Mouse (Mus musculus) kidney, adult 18-20 months (tissue): ENCODE results near the gene Tmtc4.

Experiments
- DNase-seq: peaks from one replicate; pipeline ENCODE4 v3.0.0; 2021

Tmtc4 gene

DNA sequence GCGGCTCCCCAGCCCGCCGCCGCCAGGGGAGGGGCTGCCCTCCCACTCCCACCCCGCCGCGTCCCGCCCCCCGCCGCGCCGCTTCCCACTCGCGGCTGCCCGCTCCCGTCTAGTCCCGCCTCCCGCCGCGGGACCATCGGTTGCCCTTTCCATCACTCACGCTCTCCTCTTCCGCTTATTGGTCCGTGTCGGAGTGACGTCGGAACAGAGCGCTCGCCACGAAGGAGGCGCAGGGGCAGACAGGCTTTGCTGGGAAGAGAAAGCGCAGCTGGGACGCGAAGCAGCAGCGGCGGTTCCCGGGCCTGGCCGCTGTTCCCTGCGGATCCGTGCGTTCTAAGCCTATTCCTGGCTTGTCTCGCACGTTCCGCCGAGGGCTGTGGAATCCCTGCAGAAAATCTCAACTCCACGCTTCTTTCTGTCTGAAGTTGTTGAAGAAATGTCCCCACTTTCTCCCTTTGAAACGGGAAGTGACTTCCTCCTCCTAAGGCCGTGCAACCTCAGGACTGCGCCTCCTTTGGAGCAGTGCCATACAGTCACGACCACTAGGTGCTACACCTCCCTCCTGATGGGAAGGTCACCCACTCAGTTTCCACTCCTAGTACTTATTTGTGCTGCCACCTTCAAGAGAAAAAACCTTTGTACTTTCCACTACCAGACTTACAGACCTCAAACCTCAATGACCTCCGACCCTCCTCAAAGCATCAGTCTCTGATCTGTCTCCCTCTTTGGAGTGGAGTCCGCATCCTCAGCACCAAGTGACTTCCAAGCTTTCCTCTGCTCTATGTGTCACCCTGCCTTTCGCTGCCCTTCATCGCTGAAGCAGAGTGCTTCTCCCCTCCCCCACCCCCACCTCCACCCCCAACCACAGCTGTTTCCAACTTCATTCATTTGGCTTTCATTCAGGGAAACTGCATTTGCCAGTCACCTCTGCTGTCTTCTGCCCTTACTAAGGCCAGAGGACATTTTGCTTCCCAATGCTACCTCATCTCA, at the start of gene Tmtc4:
Gene Tmtc4, minus strand, starts transcription at position 810 of the 990 bp plus-strand sequence.
- DNase-seq: peak; percentile 95

DNA sequence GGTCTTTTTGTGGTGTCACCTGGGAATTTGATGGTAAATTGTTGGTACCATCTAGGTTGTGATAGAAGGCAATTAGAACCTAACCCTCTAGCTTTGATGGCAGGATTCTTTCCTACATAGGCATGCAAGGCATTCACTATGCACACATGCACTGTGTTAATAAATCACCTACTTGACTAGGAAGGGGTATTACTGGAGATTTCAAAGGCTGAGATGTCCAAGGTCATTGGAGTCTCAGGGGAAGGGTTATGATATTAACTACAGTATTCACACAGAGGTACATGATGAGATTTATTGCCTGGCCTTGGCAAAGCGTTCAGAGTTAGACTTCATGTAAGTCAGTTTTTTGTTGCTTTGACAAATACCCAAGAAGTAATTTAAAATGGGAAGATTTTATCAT, 48.6 kb upstream of the Tmtc4 start:
- no peak for DNase-seq

DNA sequence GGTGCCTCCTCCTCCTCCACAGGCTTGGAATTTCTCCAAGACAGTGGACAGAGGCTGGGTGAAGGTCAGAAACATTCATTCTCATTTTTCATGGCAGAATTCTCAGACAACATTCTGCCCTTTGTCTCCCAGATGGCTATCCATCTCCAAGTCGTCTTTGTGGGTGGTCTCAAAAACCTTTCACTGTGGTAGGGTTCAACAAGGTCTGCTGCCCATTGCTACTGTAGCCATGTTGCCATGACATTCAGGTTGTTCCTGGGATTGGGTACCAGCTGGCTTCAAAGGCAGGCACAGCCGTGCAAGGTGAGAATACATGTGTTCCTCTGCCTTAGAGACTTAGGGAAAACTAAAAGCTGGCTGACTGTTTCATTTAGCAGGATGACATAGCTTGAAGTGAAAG, 44.0 kb upstream of the Tmtc4 start:
- DNase-seq: no peak

DNA sequence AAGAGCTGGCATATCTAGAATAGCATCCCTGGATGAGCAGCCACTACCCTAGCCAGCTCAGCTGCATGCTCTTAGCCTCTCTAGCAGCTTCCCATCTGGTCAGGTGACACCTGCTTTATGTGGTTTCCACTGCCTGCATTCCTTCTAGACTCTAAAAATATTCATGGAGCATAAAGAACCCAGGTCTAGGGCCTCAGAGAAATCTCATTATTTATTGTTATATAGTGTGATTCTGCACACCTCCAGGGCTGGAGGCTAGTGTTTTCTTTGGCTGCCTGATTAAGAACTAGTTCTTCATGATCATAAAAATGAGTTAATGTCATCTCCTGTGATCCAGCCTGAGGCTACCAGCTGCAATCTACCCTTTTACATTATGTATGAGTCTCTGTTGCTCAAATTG, 39.1 kb upstream of the Tmtc4 start:
- no peak for DNase-seq

DNA sequence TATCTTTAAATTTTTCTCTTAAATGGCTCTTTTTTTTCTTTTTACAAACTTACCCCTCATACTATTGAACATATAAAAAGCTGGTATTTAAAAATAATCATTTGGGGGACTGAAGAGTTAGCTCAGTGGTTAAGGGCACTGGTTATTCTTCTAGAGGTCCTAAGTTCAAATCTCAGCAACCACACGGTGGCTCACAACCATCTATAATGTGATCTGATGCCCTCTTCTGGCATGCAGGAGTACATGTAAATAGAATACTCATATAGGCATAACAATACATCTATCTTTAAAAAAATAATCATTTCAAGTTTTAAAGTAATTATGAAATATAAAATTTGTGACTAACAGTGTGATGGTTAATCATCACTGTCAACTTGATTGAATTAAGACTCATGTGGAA, 32.5 kb upstream of the Tmtc4 start:
- no peak for DNase-seq

DNA sequence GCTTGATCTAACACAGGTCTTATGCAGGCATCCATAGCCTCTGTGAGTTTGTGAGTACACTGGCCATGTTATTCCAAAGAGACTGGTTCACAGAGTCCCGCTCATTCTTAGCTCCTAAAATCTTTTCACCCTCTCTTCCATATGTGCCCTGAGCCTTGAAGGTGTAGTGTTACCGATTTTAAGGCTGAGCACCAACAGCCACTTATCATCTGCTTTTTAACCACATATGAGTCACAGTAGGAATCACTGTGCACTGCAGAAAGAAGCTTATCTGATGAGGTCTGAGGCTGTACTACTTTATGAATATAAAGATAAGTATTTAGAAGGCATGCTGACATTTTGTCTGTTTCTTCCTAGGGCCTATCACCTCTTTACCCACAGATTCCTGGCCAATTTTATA, 31.9 kb upstream of the Tmtc4 start:
- DNase-seq: no peak

DNA sequence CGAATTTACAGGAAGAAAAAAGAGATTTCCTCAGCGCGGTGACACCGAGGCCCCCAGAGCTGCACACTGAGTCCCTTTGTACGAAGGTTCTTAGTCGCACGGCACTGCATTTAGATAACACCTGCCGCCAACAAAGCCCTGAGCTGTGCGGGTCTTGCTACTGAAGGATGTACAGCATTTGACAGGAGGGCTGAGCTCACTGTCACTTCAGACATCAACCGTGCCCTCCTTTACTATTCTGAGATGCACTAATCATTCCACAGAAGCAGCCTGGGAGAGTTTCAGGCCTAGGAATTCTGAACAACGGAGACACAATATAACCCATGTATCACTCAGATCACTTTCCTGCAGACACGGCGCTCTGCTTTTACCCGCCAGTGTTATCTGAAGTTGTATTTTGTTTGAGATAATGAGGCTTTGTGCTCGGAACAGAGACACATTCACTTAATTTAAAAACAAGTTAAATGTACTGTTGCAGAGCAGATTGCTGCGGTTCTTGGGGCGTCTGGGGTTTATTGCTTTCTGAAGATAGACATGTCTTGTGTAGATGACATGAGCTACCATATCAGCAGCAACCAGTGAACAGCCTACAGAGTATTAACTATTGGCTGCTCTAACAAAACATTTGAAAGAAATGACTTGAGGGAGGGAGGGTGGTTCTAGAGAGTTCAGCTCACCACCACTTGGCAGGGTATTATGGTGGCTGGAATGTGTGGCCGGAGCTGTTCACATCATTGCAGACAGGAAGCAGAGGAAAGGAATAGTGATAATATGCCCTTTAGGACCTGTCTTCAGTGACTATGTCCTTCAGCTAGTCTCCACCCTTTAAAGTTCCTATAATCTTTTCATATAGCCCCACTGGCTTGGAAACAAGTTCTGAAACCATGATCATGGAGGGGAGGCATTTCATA, 25.5 kb upstream of the Tmtc4 start:
- DNase-seq: no peak

DNA sequence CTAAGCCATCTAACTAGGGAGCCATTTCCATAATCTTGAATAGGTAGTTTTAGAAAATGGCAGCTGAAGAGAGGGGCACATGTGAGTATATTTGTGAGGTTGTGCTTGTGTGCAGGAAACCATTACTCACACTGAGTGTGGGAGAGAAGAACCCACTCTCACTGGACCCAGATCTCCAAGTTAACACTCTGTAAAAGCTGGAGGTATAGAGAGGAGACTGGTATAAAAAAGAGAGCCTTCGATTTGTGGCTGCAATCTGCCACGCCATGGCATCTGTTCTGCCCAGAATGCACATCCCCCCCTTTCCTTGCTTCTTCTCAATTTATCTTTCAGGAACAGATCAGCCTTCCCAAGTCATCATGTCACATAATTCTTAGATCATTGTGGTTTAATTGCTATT, 24.8 kb upstream of the Tmtc4 start:
- no peak for DNase-seq

DNA sequence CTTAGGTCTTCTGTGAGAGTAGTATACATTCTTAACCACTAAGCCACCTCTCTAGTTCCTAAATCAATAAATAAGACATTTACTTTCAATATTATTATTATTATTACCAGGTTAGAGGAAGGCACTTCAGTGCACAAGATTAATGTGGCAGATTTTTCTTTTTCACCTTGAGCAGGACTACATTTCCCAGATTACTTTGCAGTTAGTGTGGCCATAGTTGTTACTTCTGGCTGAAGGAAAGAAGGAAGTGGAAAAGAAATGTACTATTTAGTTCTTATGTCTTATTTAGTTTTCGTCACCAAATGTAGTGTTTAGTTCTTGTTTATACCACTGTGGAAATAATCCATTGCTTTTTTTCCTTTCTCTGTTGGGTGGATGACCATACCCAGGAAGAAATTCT, 19.9 kb upstream of the Tmtc4 start:
- no peak for DNase-seq

DNA sequence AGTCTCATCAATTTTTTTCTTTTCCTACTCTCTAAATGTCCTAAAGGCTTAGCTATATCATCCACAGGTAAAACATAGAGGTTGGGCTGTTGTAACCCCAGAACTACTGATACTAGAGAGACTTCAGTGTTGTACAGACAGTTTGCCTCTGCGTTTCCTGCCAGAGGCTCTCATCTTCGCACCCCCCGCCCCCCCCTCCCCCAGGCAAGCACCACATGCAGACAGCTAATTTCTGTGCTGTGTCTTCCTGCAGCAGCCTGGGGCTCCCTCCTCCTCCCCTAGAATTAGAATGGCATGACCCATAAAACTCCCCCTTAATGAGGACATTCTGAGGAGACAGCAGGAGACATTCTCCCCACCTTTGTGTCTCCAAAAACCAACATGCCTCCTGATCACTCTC, 17.6 kb upstream of the Tmtc4 start:
- DNase-seq: no peak

DNA sequence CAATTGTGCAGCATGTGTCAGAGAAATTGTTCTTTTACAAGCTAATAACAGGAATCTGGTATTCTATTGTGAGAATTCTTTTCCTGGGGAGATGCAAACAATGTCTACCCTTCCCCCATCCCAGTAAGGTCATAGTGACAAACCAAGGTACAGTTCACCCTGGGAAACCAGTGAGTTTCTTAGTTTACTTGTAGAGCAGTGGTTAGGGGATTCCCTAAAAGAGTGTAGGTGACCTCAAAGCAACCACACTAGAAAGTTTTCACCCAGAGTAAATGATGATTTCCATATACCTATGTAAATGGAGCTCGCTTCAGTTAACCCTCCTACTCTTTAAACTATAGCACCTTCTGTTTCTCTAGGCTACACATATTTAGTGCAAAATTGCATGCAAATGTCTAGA, 13.6 kb upstream of the Tmtc4 start:
- no peak for DNase-seq

DNA sequence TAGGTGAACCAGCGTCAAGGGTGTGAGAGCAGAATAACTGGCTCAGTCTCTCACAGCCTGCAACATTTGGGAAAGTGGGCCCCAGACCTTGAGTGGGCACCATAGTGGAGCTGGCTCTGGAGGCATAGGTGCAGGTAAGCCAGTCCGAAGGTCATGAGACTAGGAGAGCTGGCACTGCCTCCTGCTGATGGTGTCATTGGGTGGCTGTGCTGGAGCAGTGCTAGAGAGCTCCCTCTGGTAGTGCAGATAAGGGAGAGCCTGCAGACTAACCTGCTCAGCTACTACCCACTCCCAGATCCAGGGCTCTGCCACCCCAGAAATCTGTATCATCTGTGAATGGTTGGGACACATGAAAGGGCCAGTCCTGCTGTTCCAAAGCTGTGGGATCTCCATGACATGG, 10.1 kb upstream of the Tmtc4 start:
- DNase-seq: no peak

DNA sequence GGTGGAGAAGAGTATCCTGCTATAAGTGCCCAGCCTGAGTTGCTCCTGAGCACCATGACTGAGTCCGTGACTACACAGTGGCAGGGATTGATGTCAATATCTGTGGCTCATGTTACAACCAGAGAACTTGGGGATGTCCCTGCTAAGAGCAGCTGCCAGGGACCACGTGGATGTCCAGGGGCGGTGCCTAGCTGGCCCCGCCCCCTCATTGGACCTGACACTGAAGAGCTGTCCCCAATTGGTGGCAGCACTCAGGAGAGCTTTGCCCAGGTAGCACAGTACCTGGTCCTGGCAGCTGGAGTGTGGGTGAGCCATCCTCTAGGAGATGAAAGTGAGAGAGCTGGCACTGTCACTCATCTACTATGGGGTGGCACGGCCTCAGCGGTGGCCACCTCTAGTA, 9.1 kb upstream of the Tmtc4 start:
- DNase-seq: no peak

DNA sequence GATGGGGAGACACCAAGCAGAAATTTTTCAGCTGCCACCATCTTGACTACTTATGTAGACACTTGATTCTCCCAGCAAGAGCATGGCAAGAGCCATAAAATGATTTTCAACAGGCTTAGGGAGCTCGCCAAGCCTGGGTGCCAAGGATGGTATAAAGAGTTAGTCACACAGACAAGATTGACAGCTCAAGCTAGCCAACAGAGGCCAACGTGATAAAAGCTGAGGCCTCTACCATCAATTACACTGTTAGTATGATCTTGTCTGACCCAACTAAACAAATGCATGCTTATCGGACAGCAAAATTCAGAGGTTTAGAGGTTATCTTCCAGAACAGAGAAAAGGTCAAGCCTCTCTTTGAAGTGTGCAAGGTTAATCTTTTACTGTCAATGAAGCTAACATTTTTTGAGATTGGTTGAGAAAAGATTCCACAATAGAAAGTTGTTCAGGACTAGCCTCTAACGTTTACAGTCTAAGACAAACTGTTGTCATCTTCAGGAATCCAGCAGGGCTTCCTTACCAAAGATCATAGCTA, 6.8 kb upstream of the Tmtc4 start:
- no peak for DNase-seq

DNA sequence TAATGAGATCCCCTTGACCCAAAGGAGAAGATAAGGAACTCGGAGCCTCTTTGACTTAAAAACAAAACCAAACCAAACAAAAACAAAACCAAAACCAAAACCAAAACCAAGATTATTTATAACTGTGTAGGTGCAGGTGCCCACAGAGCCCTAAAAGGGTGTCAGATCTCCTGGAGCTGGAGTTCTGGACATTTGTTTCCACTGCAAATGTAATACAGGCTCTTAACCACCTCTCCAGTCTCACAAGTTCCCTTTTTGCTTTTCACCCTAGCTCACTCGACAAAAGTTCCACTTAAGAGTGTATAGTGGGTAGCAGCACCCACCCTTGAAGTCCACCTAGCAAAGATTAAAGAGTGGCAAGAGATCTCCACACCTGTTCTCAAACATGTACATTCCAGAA, 2.6 kb upstream of the Tmtc4 start:
- DNase-seq: no peak

DNA sequence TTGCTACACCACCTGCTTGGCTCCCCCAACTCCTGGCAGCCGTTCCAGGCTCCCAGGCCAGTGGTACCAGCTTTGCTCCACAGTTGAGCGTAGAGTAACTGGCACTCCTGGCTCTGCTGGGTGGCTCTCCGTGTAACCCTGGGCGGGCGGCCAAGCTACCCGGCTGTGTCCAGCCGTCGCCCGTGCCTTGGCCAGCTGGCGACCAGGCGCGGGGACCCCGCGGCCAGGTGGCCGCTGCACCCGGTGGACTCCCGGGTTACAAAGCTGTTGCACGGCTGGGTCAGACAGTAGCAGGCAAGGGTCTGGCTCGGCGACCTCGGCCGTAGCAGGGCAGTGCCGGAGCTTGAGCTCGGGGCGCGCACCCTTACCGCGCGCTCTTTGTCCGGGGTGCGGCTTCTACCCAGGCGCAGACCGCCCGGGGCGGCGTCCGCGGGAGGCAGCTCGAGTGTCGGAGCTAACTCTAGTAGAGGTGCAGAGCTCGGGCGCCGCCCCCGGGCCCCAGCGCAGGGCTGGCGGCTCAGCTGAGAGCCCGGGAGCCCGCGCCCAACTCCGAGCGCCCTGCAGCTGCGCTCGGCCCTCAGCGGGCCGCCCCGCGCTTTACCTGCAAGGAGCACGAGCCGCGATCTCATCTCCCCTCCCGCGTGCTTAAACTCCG, 1.1 kb downstream of the Tmtc4 start:
- DNase-seq: peak; percentile 88

DNA sequence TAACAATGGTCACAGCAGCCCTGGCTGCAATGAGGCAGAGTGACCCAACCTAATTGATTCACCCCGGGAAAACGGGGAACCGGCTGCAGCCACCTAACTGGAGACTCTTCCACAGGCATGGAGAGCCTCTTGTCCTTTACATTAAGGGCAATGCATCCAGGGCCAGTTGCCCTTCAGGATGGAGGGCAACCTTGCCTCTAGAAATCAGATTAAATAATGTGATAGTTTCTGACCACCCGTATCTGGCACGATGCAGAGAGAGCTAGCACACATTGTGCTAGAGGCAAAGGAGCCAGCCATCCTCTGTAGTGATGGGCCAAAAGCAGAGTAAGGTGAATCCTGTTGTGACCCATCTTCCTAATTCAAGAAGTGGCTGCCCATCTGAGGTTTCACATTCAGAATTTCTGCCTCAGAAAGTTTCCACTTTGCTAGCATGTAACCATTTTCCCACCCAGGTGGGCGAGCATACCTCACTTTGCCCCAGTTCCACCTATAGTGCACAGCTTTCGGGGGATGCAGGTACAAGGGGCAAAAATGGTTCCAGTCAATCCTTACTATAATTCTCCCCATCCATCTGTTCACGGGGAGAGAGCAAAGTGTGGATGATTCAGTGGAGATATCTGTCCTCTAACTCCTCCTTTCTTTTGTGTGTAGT, 1.9 kb downstream of the Tmtc4 start:
- no peak for DNase-seq

DNA sequence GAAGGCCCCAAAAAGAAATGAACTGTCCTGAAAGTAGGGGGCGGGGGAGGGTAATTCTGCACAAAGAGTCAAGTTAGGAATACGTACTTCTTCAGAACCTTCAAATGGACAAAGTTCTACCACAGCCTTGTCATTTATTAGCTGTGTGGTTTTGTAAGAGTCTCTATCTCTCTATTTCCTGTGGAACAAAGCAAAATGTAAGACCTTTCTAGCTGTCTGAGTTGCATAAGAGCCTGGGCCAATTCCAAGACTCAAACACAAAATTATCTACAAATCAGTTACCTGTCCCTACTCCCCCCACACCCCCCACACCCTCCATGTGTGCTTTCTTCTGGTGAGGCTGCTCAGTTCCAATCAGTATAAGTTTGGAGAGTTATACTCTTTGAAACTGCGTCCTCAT, 5.0 kb downstream of the Tmtc4 start:
- DNase-seq: no peak

DNA sequence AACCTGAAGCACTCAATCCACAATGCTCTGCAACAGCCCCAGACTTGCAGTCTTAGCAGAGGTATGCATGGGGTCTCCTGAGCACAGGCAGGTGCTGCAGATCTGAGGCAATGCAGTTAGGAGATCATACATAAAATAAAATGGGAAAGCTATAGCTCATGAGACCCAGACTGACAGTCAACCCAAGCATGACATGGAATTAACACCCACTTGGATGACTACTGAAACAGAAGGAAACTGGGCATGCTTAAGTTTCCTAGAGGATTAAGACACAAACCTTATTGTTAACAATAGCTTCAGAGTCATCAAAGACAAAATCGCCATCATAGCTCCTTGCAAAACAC, 6.1 kb downstream of the Tmtc4 start:
- DNase-seq: no peak

DNA sequence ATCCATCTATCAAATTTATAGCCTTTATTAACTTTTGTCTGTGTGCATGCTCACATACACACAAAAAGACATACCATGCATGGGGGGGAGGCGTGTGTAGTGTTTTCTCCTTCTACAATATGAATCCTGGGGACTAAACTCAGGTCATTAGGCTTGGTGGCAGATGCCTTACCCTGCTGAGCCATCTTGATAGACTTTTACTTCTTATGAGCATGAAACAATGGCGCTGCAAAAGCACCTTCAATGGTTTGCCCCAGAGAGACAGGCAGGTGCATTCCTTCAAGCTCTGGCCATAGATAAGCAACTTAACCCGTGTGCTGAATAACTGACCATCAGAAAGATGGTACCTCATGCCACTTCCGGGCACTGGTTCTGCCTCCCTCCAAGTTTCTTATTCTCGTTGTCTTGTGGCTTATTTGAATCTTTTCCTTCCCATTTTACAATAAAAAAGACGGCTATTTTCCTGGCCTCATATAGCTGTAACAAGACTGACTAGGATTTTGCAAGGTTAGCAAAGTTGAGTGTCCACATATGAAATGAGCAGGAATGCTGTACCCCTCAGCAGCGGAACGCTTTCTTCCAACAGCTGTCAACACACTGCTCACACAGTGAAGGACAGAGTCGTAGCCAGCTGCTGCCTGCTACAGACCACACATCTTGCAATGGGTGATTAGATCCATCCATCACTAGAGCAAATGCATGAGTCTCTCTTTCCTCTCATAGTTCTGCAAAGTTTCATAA, 6.6 kb downstream of the Tmtc4 start:
- DNase-seq: no peak

DNA sequence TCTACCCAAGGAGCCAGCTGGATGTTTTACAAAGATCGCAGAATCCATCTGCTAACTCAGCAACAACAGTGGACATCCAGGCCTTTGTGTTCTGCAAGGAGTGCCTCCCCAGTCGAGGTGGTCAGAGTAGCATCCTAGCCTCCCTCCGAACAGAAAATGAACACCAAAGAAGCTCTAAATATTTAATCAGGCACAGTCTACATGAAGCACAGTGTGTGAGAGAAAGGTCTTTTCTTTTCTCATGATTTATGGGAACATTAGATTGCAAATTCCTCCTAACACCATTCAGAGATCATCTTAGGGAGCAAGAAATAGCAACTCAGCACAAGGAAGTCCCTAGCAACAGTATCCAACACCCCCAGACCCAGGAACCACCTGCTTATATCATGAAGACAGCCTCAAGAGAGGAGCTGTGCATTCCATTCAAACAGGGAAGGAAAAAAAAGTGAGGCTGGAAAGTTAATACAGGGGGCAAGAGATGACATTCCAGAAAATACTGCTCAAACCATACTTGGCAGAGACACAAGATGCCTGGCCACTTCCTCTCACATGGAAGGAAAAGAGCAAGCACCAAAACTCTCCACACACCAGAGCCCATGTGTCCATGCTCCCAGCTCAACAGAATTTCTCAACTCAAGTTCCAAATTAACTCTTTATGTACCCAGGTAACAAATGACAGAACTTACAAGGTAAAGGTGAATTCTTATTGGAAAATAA, 8.8 kb downstream of the Tmtc4 start:
- no peak for DNase-seq
